Mouse (Mus musculus): ENCODE results near the gene Cbx2.
A peak's percentile ranks its signal among the peaks of the same experiment; 100 is the strongest.

Cbx2 gene

DNA sequence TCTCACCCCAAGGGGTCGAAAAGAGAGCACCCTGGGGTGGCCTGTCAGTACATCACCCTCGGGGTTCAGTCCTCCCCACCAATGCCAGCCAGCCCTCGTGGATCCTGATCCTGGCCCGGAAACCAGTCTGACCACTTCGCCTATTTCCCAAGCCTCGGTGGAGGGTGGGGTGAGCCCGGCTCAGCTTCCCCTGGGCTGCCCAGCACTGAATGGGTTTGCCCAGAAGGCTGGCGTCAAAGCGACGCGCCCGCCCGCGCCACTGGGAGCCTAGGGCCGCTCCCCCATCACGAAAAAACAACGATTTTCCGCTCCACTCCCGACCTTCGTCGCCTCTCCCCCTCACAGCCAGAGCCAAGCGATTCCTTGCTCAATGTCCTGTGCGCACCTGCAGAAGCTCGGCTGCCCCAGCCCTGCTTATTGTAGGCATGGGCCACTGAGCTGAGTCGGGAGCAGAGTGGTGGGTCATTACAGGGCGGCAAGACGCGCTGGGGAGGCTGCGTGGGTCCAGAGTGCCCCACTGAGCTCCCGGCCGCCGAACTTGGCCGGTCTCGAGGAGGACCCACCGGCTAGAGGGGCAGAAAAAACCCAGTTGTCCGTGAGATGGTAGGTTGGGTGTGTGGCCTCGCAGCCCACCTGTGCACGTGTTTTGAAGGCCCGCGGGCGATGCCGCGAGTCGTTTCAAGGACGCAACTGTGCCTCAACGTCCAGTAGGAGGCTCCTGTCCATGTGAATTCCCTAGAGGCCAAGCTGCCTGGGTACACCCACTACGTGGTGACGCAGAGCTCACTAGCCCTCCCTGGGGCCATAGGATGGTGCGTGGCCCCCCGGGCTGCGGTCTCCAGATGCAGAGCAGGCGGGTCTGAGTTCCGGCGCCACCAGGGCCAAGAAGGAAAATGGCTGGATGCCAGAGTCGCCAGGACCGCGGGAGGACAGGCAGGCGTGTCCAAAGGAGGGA, 35.6 kb downstream of the Cbx2 start:
- no peak for DNase-seq (ENCODE audit: low read depth, low spot score)

DNA sequence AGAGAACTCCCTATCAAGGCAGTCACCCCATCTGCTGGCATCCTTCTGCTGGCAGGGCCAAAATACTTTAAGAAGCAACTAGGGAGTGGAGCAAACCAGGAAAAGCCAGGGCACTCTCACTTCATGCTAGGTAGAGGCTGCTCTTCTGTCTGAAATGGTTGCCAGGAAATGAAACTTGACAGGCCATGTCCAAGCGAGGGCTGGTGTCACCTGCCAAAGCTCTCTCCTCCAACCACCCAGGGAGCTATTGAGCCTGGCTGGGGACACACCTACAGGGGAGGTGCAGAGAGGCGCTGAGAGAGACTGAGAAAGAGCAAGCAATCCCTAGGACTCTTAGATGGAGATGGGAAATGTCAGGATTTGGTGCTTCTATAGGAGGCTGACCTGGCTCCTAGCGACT, 36.5 kb downstream of the Cbx2 start:
- DNase-seq (ENCODE audit: low read depth, low spot score) = peak; percentile 47

DNA sequence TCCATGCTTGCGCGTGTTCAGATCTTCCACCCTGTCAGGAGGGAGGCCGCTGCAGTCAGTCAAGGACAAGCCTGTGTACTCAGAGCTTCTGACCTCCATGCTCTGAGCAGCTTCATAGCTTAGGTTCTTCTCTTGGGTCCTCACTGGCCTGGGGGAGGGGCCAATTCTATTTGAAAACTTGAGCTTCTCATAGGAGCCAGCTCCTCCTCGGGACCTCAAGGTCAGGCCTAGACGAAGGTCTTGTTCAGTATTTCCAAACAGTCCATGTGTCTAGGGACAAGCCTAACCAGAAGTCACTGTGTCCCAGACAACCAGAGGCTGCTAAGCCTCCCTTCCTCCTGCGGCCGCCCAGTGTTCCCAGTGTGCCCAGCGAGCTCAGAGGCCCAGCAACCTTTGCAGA, 44.1 kb downstream of the Cbx2 start:
- DNase-seq (ENCODE audit: low read depth, low spot score) = no peak

DNA sequence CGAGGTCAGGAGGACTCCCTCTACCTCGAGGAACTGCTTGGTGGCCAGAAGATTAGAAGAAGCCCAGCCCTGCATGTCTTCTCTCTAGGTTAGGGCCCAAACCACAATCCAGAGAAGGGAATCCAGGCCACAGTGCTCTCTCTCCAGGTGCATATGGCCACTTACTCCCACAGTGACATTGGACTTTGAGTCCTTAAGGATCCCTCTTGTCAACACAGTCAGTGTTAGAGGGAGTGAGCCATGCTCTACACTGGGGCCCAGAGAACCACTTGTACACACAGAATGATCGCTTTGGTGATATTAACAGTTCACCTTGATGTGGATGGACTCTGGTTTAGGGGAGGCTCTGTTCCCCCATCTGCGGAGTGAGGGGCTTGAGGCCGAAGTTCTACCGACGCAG, 49.5 kb downstream of the Cbx2 start:
- no peak for DNase-seq (ENCODE audit: low read depth, low spot score)

DNA sequence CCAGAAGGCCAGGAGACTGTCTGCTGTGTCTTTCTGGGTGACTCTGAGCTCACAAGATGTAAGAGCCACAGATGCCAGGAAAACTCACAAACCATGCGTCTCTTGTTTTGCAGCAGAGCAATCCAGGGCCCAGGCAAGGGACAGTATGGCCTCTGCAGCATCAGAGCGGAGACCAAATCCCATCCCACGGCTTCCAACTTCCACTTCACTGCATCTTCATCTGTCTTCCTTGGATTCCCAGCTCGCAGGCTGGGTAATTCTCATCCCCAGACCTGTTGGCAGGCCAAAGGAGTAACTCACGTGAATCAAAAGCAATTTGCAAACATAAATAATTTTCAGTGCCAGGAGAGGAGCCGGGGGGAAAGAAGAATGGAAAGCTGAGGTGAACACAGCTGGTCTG, 50.2 kb downstream of the Cbx2 start:
- no peak for DNase-seq (ENCODE audit: low read depth, low spot score)

DNA sequence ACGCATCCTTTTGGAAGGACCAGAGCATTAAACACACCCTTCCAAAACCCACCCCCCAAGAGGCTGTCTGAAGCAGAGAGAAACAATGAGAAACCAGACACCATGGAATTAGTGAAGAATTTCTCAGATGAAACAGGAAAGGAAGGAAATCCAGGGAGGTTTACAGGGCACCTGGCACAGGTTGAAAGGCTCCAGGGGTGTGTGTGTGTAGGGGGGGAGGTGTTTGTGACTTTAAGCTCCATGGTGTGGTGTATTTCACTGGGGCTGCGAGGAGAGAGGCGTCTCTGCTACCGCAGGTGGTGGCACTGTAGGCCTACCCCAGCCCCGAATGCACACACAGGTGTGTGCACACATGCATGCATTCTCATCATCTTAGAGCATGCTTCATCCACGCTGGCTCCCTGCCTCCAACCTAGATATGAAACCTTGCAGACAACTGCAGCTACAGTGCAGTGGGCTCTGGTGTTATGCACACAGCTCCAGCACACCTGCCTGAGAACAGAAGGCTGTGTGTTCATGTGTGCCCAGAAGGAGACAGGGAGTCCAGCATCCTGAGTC, 51.2 kb downstream of the Cbx2 start:
- DNase-seq (ENCODE audit: low read depth, low spot score) = no peak

GRCm38 (mm10) chr11:119075805-119076204, 53.0 kb downstream of the Cbx2 start:
- no peak for DNase-seq (ENCODE audit: low read depth, low spot score)

DNA sequence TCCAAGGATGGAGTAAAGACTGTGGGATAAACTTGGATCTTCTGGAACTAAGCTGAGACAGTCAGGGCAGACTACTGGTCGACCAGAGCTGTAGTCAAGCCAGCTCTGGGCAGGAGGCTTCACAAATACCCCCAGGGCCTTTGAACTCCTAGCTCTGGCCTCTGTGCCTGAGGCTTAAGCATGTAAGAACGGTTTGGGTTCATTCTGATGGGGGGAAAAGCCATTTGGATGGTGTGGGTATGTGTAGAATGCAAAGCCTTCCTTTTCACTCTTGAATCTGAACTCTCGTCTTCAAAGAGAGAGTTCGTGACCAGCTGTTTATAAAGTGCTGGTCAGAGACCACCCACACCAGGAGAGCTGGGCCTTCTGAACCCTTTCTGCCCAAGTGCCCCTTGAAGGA, 55.0 kb downstream of the Cbx2 start:
- no peak for DNase-seq (ENCODE audit: low read depth, low spot score)

DNA sequence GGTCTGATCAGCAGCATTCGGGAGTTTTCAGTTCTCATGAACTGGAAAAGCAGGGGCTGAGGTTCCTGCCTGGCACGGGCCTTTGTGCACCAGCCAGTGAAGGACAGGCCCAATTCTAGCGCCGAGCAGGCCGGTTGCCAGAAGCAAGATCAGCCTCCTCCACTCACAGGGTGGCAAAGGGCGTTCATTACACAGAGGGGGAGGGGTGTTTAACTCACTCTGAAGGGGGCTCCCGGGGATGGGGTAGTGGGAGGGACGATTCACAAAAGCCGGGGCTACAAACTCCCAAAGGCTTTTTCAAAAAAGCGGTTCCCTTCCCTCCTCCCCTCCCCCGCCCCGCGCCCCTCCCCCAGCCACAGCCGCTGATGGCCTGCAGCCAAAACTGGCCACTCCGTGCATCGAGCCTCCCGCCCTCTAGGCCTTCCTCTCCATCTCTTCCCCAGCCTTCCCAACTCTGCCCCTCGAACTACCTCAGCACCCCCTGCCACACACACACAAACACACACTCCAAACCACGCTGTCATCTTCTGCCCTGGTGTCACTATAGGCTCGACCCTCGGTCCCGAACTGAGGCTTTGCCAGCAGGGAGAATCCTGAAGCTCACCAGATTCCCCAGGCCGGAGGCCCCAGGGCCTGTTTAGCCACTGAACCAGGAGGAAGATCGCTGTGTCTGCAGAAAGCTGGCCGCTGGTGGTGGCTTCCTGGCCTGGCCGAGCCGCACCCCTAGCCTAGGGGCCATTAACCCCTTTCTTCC, 56.1 kb downstream of the Cbx2 start:
- DNase-seq (ENCODE audit: low read depth, low spot score) = no peak

DNA sequence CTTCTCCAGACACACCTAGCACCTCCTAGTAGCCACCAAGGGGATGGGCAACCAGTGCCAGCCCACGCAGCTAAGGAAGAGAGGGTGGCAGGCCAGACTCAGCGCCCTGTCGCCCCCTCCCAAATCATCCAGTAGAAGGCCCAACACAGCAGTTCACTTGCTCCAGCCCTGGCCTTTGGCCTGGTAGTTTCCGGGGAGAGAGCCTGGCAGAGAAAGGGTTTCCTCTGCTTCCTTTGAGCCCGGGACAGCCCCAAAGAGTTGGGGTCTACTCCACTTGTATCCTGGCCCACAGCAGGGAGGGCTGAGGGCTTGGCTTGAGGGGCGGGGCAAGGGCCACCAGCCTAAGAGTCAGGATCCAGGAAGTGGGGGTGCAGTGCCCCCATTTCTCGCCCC, 56.7 kb downstream of the Cbx2 start:
- no peak for DNase-seq (ENCODE audit: low read depth, low spot score)

- no peak for DNase-seq (ENCODE audit: low read depth, low spot score)
Observed at GRCm38 (mm10) chr11:119080461-119081147, 57.8 kb downstream of the Cbx2 start.
